Mouse (Mus musculus): ENCODE results near the gene Prpf6.
A peak's percentile ranks its signal among the peaks of the same experiment; 100 is the strongest.

- TF ChIP-seq CTCF (IDR thresholded peaks at IDR 0.05) = peak; percentile 73
- no peak for TF ChIP-seq EP300 (IDR thresholded peaks at IDR 0.05)
Measured at GRCm38 (mm10) chr2:181594946-181595696, 3.5 kb downstream of the Prpf6 start.

All from lung, postnatal 0 days (tissue).